In genomic region chr2:35529086-35529485, GRCm38 (mm10) we compare ENCODE assay signal across 21 mouse cellular contexts. TPM values are rescaled to one million over a fixed set of nuclear protein-coding genes. Genes with fewer than 3 reads are reported as not detected.
A peak's percentile ranks its signal among the peaks of the same experiment; 100 is the strongest.
DNase-seq lines count a peak whose midpoint lies in the region; ATAC-seq and TF ChIP-seq lines count a peak whose summit lies in the region.
"Had no signal": no experiment of that assay in that cellular context is flagged by ENCODE, and none has a peak within 500 bp of the region (broad histone marks: within the 10 kb centered on the region; RNA-seq: fewer than 3 reads in every experiment).

No protein-coding gene starts in this region.

- peaks cover 0 to 9% of the 10 kb centered on the region in 2 experiments; a peak in 2 of 4 replicates for H3K36me3 ChIP-seq in MEL (ENCODE audit: control insufficient read depth in 1 of 2, insufficient read depth in 2 of 2, low read length in 2 of 2)
- no peaks in the 10 kb centered on the region for H3K36me3 ChIP-seq in heart, embryonic 10.5 days
- H3K36me3 ChIP-seq: embryonic facial prominence, embryonic 10.5 days; G1E; heart, embryonic 13.5 days; hindbrain, embryonic 13.5 days had no signal

- ATAC-seq in megakaryocyte-erythroid progenitor cell, adult 5-6 weeks (replicated peaks; ENCODE audit: low FRiP score, low TSS enrichment, poor library complexity, severe bottlenecking) = peak; percentile 67
- ATAC-seq: CD4-positive, CD25-positive, alpha-beta regulatory T cell, adult 4 months; hindbrain, postnatal 0 days had no signal

- no peak for TF ChIP-seq CTCF in MEL (IDR thresholded peaks at IDR 0.05 in 2 of 3, conservative IDR thresholded peaks at IDR 0.05 in 1 of 3; ENCODE audit: control insufficient read depth in 1 of 3, insufficient read depth in 1 of 3, low read depth in 2 of 3, low read length in 3 of 3, poor library complexity in 1 of 3, severe bottlenecking in 1 of 3)

- DNase-seq in MEL (ENCODE audit: low read depth, low spot score) = peak; percentile 55
- peak; percentile 37 for DNase-seq in adrenal gland, adult 2 months
- peak; percentile 16 for DNase-seq in adrenal gland, postnatal 25 days
- DNase-seq in heart, embryonic 10.5 days (ENCODE audit: low spot score) = no peak
- no peak for DNase-seq in heart, postnatal 25 days (ENCODE audit: low spot score)
- DNase-seq in kidney, adult 11 months = no peak
- DNase-seq: cerebellum, adult 18-20 months; cerebellum, adult 9-11 months; cerebellum, postnatal 36 days; gastrocnemius, adult 2 months; gastrocnemius, postnatal 25 days; kidney, adult 18-20 months had no signal

- 82% methylated on average over 2 of the region's 2 CpGs for WGBS in heart, embryonic 10.5 days

- intact Hi-C loops in heart, postnatal 25 days (cut with DNase I) = no loop called here

- H3K27ac ChIP-seq in MEL (ENCODE audit: control insufficient read depth, low read depth, low read length) = no peak overlapping the region
- no peak overlapping the region for H3K27ac ChIP-seq in heart, embryonic 10.5 days
- H3K27ac ChIP-seq: embryonic facial prominence, embryonic 10.5 days; forebrain, embryonic 13.5 days; gastrocnemius, adult 2 months; heart, embryonic 13.5 days; hindbrain, embryonic 13.5 days; hindbrain, postnatal 0 days had no signal

- H3K9ac ChIP-seq in MEL (ENCODE audit: control insufficient read depth, low read depth, low read length, poor library complexity, severe bottlenecking) = no peak overlapping the region
- H3K9ac ChIP-seq: forebrain, embryonic 13.5 days; forebrain, postnatal 0 days; heart, embryonic 13.5 days; hindbrain, embryonic 13.5 days had no signal

- no peaks in the 10 kb centered on the region for H3K9me3 ChIP-seq in MEL (replicated peaks; ENCODE audit: insufficient read depth, low read length)
- H3K9me3 ChIP-seq in heart, embryonic 10.5 days = no peaks in the 10 kb centered on the region
- H3K9me3 ChIP-seq: embryonic facial prominence, embryonic 10.5 days; forebrain, embryonic 13.5 days; heart, embryonic 13.5 days; hindbrain, embryonic 13.5 days had no signal

- no peak overlapping the region for H3K4me3 ChIP-seq in MEL (ENCODE audit: control insufficient read depth in 1 of 2, insufficient read depth in 1 of 2, low read depth in 2 of 2, low read length in 2 of 2)
- H3K4me3 ChIP-seq in heart, embryonic 10.5 days = no peak overlapping the region
- H3K4me3 ChIP-seq: embryonic facial prominence, embryonic 10.5 days; forebrain, embryonic 13.5 days; gastrocnemius, adult 2 months; heart, embryonic 13.5 days; hindbrain, embryonic 13.5 days had no signal

- H3K27me3 ChIP-seq in MEL (ENCODE audit: control insufficient read depth in 1 of 2, insufficient read depth in 2 of 2, low read length in 2 of 2) = no peaks in the 10 kb centered on the region
- H3K27me3 ChIP-seq in heart, embryonic 10.5 days (ENCODE audit: insufficient read depth, poor library complexity, severe bottlenecking) = no peaks in the 10 kb centered on the region
- H3K27me3 ChIP-seq: forebrain, embryonic 13.5 days; heart, embryonic 13.5 days; hindbrain, embryonic 13.5 days had no signal

- no peak for TF ChIP-seq POLR2A in MEL (IDR thresholded peaks at IDR 0.05; ENCODE audit: control insufficient read depth in 1 of 2, insufficient read depth in 1 of 2, low read depth in 1 of 2, low read length in 2 of 2, poor library complexity in 1 of 2)

- no peaks in the 10 kb centered on the region; the same call in 1 of the 2 replicates for H3K79me2 ChIP-seq in MEL (ENCODE audit: control insufficient read depth, insufficient read depth, low read length, poor library complexity)

- H3K4me1 ChIP-seq in MEL (ENCODE audit: control insufficient read depth in 1 of 2, insufficient read depth in 2 of 2, low read length in 2 of 2) = peaks cover 0 to 10% of the 10 kb centered on the region in 2 experiments; a peak in 3 of 4 replicates
- no peaks in the 10 kb centered on the region; the same call in 1 of the 2 replicates for H3K4me1 ChIP-seq in heart, embryonic 10.5 days
- H3K4me1 ChIP-seq: heart, embryonic 13.5 days had no signal

- TF ChIP-seq EP300 in MEL (IDR thresholded peaks at IDR 0.05; ENCODE audit: low read depth in 1 of 2, low read length in 2 of 2) = peak; percentile 30 to 64; a peak in 2 of 4 replicates

- TF ChIP-seq RAD21 in MEL (IDR thresholded peaks at IDR 0.05; ENCODE audit: low read depth, low read length) = no peak

TF ChIP-seq in MEL, 35 proteins besides CTCF, POLR2A, EP300 and RAD21:
- TF ChIP-seq MXI1 (IDR thresholded peaks at IDR 0.05; ENCODE audit: low read depth, low read length) (no peak), MYB (IDR thresholded peaks at IDR 0.05; ENCODE audit: low read depth, low read length) (no peak), SMC3 (IDR thresholded peaks at IDR 0.05; ENCODE audit: low read depth, low read length) (no peak), MYC (IDR thresholded peaks at IDR 0.05; ENCODE audit: low read depth, low read length) (no peak), RCOR1 (IDR thresholded peaks at IDR 0.05; ENCODE audit: low read depth, low read length) (peak; percentile 90), MAFK (IDR thresholded peaks at IDR 0.05; ENCODE audit: borderline replicate concordance, low read depth, low read length) (no peak), ETS1 (IDR thresholded peaks at IDR 0.05; ENCODE audit: low read depth, low read length) (no peak), NELFE (IDR thresholded peaks at IDR 0.05; ENCODE audit: low read depth, low read length) (no peak), CHD1 (IDR thresholded peaks at IDR 0.05; ENCODE audit: low read depth, low read length) (no peak), TCF12 (IDR thresholded peaks at IDR 0.05; ENCODE audit: low read depth, low read length) (peak; percentile 74), GATA1 (IDR thresholded peaks at IDR 0.05; ENCODE audit: low read depth, low read length) (0 out of 2 replicates have a peak, but pooled peaks have one; percentile 53), KAT2A (conservative IDR thresholded peaks at IDR 0.05; ENCODE audit: low read depth, low read length) (no peak), TBP (IDR thresholded peaks at IDR 0.05; ENCODE audit: low read depth, low read length) (no peak), MEF2A (IDR thresholded peaks at IDR 0.05; ENCODE audit: extremely low read depth, insufficient replicate concordance, low read depth, low read length, poor library complexity, severe bottlenecking) (no peak), TAL1 (IDR thresholded peaks at IDR 0.05; ENCODE audit: low read length) (peak; percentile 84), USF1 (IDR thresholded peaks at IDR 0.05; ENCODE audit: low read depth, low read length) (no peak)

RNA-seq across cellular contexts. Expression of gene Dab2ip, which starts 29.0 kb away (rescaled TPM):
- total RNA-seq in MEL (2012; rRNA removed) = 2.5 and 4.0 TPM in 2 replicates
- polyA plus RNA-seq in MEL (2012; ENCODE audit: insufficient read depth in 1 of 2, insufficient read length in 2 of 2, low read depth in 1 of 2, low replicate concordance in 2 of 2, missing spikeins in 1 of 2) = 1 to 10 TPM in 1 of 2 experiments, not detected in 1; 9.9 TPM
- 10 to 100 TPM; 69.4 to 82.3 TPM for total RNA-seq in adrenal gland, adult 2 months (2021)
- 191 and 192 TPM in 2 replicates for polyA plus RNA-seq in adrenal gland, adult 2 months (2012; rRNA removed)
- total RNA-seq in adrenal gland, postnatal 25 days (2021) = 96.1 and 137 TPM in 2 replicates
- 3.2 and 5.9 TPM in 2 replicates for total RNA-seq in megakaryocyte-erythroid progenitor cell, adult 5-6 weeks (2014; fragmentation: Nextera tagmentation)
- total RNA-seq in megakaryocyte-erythroid progenitor cell, adult 5-6 weeks (2017) = 3.2 TPM in 2 replicates
- 47.6 and 49.0 TPM in 2 replicates for polyA plus RNA-seq in heart, embryonic 10.5 days (2016; fragmentation: Nextera tagmentation; extraction: Ambion mirVana)
- total RNA-seq in heart, postnatal 25 days (2021) = 10 to 100 TPM; 46.0 to 52.1 TPM

Comparison
In these comparisons a context has a peak if more than half of its experiments do, and no peak if none do; other contexts are left out.
1. DNase-seq: peak in MEL (single experiment), adrenal gland, adult 2 months (single experiment) and adrenal gland, postnatal 25 days (single experiment); none in heart, embryonic 10.5 days (single experiment), heart, postnatal 25 days (single experiment) and kidney, adult 11 months (single experiment).